Mouse (Mus musculus) kidney, adult 10 weeks (tissue): ENCODE data around the gene Fam229b. TPM values are rescaled to one million over a fixed set of nuclear protein-coding genes. Genes with fewer than 3 reads are reported as not detected.

ENCODE experiments used
- polyA plus RNA-seq: library from polyadenylated mRNA; stranded (reverse); fragments of 350-450 nt; fragmentation: Illumina TruSeq; extraction: RNeasy Lipid Tissue Mini Kit (QIAGEN cat#74804); gene quantifications from one replicate; pipeline ENCODE4 v1.2.3, GENCODE M21; 2014; ENCODE audit warnings: low read depth, low replicate concordance

Fam229b gene
- polyA plus RNA-seq = 11.8 TPM

DNA sequence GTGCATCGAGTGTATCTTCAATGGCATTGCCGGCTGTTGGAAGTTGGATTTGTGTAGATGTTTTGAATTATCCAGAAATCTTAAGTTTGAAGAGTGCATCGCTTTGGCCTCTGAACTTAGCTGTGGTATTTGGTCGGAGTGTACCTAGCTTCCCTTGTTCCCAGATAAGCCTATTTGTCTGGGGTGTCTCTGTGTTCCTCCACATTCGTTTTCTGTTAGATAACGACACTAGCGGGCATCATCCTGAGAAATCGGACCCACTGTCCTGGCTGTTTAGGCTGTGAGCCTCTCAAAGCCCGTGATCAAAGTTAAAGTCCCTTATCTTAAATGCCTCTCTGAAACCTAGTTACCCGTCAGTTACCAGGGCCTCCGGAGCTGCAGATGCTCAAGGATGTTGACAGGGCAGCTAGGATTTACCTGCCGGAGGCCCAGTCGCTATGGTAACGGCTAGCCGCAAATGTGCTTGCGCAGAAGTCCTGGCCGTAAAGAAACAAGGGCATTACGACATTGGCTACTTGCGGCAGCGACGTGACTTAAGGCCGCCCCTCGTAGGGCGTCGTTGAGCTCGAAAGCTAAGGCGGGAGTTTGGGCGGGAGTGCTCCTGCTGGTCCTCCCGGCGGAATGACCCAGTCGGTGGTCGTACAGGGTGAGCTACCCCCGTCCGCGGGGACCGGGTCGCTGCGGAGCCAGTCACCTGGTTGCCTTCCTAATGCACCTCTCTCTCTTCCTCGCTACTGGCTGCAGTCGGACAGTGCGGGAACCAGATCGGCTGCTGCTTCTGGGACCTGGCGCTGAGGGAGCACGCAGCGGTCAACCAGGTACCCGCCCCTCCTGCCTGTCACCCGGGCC lies at the start of gene Fam229b, which contains the start of gene Tube1:
Fam229b (minus strand) TSS at position 453 of the 849 bp plus-strand sequence.
Tube1 (plus strand) TSS at position 515 of the 849 bp plus-strand sequence.

GRCm38 (mm10) chr10:39163694-39164093 lies 30.0 kb upstream of the Fam229b start, which contains the start of gene Ccn6:
Gene Ccn6 (minus strand): TSS chr10:39163794.

Other genes with a start within 250 kb of the Fam229b start
- gene Lama4, start 168.4 kb downstream of the Fam229b start, polyA plus RNA-seq = 4.7 TPM
- gene Tube1, start 62 bp upstream of the Fam229b start, polyA plus RNA-seq = 0.65 TPM
- gene Ccn6, start 29.9 kb upstream of the Fam229b start, polyA plus RNA-seq = not detected
- gene Fyn, start 234.9 kb upstream of the Fam229b start, polyA plus RNA-seq = 9.3 TPM